Mouse (Mus musculus) ZHBTc4 (cell line): ENCODE measurements around the gene Tbx1.
A peak's percentile ranks its signal among the peaks of the same experiment; 100 is the strongest.

ENCODE experiments used
- DNase-seq: peaks from one replicate; pipeline ENCODE4 v3.0.0-alpha.2; 2011; ENCODE audit warnings: low read depth, low spot score

Gene Tbx1

DNA sequence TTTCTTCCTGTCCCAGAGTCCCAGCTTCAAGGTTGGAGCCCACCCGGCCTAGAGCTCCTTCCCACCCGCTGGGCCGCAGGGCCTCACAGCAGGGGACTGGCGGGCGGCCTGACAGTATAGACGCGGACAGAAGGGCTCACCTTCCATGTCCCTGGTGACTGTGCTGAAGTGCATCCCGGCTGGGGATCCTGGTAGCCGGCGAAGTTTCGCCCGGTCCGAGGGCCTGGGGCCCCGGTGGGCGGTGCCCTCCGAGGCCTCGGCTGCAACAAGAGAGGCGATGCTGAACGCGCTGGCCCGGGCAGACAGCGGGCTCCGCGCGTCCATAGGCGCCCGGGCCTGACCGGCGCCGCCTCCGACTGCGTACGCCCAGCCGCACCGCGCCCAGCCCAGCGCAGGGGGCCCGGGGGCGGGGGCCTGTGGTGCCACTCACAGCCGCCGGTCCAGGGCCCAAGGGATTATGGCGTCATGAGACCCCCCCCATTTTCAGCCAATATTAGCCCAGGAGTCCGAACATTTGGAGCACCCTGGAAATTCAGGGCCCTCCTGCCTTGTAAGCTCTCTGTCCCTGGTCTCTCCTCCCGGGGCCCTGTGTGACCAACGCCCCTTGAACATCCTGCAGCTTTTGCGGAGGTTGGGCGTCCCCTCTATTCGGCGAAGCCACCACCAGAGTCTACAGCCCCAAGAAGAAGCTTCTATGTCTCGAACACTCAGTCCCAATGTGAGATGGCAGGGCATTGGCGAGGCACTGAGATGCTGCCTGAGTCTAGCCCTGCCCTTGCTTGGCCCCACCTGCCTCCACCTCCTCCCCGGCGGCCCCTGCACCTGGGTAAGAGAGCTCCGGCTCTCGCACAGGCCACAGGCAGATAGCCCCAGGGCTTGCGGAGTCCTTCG lies 2.4 kb downstream of the Tbx1 start:
- peak; percentile 67 for DNase-seq

DNA sequence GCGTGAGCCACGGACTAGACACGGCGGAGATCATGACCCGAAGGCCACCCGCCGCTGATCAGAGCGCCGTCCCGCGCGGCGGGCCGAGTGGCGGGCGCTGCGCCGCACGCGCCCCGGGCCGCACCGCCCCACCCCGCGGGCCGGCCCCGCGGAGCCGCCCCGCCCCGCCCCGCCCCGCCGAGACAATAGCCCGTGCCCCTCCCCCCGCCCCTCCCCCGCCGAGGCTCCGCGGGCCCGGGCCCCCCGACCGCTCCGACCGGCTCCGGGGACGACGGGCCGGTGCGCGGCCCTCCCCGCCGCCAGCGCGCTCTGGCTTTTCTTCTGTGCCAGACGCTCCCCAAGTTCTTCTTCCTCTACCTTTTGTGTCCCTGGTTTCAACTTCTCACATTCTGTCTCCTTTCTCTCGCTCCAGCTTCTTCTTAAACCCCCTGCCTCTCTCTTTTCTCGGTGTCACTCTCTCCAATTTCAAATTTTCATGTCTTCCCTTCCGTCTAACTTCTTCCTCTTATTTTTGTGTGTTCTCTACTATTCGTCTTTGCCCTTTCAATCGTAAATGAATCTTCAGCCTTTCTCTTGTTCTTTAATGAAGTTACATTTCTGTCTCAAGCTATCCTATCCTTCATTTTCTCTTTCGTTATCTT lies 3.4 kb downstream of the Tbx1 start:
- peak; percentile 51 for DNase-seq

DNA sequence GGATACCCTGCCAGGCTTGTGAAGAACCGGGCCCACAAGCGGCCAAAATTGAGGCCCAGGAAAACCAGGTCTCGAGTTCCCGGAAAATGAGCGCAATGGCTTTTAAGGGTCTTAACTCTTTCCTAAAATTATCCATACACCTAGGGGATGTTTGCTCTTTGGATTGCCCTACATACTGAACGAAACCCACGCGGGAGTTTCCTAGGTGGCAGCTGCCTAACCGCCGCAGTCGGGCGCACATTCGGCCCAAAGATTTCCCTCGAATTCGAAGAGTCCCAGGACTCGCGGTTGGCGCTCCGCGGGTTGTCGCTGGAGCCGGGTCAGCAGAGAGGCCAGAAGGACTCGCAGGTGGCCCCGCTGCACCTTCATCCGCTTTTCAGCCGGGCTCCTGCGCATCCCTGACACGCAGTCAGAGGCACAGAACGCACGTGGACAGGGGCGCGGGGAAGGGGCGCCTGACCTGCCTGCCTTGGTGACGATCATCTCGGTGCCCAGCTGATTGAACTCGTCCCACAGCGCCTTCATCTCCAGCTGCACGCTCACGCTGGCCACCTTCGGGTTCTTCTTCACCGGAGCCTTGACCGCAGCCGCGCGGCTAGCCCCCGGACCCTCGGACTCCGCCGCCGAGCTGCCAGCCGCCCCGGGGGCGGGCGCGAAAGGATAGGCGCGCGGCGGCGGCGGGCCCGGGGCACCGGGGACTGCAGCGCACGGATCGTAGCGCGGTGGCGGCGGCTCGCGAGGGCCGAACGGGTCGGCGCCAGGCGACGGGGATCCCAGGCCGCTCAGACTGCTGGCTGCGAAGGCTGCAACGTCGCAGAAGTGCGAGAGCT lies 4.2 kb downstream of the Tbx1 start:
- DNase-seq, result peak; percentile 62

DNA sequence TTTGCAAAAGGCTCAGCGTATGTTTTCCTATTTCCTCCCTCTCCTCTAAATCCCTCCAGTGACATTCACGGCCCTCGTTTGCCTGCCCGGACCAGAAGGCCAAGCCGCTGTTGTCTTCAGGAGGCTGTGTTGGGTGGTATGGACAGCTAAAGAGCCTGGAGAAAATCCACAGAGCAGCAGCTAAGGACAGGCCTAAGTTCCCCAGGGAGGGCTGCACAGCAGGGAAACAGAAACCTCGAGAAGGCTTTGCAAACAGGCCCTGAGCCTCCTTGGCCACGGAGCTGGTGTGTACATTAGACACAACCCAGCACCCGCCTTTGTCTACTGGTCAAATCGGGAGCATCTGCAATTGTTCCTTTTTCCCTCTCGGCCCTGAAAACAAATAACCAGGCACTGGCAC lies 4.8 kb downstream of the Tbx1 start:
- peak; percentile 65 for DNase-seq

DNA sequence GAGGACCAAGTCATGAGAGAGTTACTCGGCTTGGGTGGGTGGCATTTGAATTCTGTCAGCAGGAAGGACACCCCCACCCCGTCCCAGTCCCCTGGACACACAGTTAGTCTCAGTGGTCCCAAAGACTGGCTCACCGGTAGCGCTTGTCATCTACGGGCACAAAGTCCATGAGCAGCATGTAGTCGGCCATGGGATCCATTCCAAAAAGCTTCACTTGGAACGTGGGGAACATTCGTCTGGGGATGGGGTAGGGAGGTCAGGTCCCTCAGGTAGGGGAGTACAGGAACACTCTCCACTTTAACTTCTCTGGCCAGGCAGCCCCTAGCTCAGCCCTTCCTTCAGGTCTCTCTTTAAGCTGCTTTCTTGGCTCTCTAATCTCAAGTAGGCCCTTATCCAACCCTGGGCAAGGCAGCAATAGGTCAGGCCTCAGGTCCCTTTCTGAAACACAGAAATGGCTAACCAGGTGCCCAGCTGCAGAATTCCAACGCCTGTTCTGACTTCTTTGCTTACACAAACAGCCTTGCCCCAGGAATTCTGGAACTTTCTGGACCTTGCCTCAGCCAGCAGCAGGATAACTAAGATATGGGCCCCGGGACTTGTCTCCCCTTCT lies 5.5 kb downstream of the Tbx1 start:
- no peak for DNase-seq

DNA sequence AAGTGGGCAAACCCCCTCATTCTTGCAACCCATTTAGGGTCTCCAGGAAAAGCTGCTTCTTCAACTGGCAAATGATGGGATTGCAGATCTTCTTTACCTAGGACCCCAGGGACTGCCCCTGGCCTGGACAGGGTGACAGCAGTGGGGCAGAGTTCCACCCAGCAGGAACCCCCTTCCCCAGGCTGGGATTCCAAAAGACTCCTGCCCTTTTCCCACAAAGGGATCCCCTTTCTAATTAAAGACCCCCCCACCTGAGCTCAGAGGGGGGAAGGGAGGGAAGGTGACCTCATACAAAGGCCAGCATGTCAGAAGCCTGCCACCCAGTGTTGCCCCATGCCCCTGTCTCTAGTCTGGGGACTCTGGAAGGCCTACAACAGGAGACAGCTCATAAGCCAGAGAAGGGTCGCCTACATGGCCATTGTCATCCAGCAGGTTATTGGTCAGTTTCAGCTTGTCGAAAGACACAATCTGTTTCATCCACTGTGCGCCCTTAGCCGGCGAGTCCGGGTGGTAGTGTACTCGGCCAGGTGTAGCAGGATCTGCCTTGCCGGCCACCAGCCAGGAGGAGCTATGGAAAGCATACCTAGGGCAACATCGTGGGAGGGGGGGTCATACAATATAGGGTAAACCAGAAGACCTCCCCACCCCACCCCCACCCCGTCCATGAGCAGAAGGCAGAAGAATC lies 6.7 kb downstream of the Tbx1 start:
- DNase-seq, result no peak

DNA sequence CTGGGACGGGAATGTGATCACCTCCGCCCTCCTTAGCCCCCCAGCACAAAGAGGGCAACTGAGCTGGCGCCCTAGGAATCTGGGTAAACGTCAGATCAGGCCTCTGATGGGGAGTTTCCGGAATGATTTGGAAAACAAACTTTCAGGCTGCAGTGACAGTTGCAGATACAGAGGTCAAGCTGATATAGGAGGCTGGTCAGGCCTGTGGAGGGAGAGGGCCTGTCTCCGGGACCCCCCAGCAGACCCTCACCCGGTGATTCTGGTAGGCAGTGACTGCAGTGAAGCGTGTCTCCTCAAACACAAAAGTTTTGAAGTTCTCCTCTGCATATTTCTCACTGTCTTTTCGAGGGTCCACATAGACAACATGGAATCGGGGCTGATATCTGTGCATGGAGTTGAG lies 7.3 kb downstream of the Tbx1 start:
- no peak for DNase-seq

DNA sequence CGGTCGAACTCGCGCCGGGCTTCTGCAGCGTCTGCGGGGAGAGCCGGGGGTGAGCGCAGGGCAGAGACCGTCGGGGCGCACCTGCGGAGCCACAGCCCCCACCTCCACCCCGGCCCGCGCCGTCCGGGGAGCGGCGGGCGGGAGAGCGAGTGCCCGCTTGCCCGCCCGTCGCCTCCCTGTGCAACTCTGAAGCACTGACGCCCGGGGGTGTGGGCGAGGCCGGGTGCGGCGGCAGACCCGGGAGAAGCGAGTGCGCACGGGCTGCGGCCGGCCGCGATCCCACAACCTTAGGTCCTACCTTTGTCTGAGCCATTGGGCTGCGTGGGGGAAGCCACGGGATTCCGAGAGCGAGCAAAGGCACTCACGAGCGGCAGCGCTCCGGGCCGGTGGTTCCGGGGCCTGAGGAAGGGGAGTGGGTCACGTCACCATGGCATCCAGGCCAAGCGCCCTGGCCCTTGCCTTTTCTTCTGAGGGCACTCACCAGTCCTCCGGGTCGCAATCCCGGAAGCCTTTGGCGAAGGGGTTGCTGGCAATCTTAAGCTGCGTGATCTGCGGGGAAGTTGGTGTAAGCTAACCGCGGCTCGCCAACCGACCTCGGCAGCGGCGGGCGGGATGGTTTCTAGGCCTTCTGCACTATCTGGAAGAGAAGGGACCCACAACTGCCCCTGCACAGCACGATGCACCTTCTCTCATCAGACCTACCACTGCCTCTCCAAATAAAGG lies 7.9 kb downstream of the Tbx1 start:
- peak; percentile 75 for DNase-seq

DNA sequence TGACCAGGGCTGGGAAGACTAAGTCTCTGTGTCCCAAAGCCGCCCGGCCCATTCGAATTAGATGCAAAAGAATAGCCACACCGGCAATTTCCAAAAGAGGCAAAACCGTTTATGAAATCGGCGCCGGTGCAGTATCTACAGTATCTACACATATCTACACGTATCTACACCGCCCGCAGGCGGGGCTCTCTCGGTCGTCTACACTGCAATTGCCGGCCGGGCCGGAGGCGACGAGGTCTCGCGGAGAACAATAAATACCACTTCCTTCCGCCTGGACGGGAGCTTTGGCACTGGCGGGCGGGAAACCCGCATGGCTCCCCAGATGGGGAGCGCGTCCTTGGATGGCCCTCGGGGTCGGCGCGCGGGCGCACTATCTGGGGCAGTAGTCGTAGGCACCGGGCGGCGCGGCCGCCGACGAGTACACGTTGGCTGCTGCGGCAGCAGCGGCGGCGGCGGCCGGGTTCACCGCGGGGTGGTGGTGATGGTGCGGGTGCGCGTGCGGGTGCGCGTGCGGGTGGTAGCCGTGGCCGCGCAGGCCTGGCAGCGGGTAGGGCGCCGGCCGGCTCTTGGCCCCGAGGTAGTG lies 8.8 kb downstream of the Tbx1 start:
- peak; percentile 62 for DNase-seq

DNA sequence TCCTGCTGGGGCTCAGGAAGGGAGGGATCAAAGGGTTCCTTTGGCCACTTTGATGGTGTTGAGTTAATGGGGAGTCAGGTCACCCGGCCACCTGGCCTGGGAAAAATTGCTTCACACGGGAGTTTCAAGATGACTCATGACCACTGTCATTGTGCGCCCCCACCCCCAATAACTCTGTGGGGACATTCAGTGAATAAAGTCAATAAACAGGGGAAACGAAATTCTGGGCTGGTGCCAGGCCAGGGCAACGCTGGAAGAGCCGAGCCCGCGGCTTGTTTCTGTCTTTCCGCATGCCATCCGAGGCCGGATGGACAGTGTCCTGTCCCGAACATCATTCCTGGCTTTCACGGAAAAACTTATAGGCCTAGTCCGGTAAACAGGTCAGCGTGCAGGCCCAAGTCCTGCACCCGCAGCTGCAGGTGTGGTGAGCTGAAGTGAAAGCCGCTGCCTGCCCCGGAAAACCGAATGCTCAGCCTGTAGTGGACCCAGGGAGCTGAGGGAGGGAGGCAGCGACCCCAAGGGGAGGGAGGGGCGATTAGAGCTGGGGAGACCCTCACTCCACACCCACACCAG lies 9.3 kb downstream of the Tbx1 start:
- no peak for DNase-seq

DNA sequence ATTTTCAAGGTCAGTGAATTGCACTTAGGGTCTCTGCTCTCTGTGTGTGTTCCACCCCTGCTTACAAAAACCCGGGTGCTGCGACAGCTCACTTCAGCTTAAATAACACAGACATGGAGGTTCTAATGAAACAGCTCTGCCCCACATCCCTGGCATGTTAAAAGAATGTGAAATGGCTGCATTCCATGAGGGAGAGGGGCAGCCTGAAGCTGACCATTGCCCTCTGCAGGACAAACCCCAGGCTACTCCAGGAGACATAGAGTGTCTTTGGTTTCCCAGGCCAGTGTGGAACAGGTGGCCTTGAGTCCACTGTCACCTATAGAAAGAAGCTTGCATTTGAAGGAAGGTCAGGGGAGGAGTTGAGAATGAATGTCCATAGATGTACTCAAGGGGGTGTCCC lies 10.1 kb downstream of the Tbx1 start:
- no peak for DNase-seq

DNA sequence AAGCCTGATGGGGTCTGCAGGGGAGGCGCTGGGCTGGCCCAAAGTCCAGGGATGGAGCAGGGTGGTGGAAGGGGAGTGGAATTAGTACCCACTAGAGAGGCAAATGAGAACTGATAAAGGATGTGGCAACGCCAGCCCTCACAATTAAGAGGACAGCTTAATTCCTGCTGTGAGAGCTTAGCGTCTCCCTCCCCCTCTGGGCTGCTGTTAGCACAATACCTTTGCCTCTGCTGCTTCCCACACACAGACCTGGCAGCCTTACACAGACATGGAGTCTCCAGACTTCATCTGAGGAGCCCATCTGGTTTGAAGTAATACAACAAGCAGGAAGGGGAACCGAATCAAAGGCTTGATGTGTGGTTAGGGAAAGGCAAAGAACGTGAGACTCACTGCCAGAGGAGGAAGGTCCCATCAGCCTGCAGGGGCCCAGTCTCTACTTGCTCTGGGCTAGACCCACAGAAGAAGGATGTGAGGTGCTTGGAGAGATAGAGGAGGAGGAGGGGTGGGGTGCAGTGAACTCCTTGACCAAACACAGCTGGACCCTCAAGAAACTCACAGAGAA lies 12.8 kb downstream of the Tbx1 start:
- DNase-seq, result peak; percentile 33

DNA sequence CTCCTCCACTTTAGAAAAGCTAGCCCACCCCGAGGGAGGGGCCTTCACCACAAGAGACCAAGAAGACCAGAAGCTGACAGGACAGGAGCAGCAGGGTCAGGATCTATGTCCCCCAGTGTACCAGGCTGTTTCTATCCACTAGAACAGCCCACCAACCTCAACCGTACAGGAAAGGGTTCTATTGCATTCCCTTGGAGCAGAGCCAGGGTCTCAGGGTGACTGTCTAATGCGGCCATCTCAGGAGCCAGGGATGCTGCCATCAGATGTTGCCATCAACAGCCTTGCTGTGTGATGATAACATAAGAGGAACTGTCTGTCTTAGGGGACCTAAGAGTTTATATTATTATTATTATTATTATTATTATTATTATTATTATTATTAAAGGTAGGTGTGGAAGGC lies 13.4 kb downstream of the Tbx1 start:
- no peak for DNase-seq

DNA sequence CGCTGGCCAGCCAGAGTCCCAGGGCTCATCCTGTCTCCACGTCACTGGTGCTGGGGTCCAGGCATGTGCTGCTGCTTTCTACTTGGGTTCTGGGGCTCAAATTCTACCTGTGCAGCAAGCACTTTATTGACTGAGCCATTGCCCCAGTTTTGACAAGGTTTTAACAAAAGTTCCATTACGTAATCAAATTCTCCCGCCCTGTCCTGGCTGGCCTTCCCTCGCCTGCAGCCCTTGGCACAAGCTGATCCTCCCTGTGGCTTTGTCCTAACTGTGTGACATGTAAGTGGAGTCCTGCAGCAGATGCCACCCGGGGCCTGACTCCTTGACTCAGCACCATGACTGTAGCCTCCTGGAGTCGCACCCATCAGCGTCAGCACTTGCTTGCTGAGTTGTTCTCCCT lies 16.3 kb downstream of the Tbx1 start:
- DNase-seq, result no peak

DNA sequence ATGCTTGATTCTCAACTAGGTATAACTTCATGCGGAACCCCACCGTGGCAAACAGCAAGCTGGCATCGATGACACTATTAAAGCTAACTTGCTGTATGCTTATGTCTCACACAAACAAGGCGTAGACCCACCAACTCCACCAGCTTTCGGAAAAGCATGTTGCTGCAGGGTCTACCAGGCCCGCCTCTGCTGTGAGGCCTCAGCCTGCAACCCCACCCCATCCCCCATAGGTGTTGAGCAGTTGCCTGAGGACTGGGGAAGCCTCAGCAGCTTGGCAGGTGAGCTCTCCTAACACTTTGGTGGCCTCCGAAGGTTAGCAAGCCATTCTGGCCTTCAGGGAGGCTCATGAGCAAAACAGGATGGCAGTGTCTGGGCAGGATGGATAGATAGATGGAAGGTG lies 21.9 kb downstream of the Tbx1 start:
- no peak for DNase-seq

DNA sequence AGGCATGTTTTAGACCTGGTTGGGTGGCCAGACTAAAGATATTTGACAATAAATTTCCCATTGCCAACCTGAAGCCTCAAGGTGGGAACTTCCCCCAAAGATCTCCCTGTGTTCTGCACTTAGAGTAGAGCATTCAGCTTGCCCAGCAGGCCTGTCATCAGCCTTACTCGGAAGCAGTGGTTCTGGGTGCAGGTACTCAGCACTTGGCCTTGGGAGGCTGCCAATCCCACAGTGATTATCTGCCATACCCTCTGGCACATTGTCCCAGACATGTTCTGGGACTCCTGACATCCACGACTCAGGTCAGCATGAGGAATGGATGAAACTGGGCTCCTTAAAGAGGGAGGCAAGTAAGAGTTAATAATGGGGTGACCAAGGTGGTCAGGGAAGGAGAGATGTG lies 26.0 kb downstream of the Tbx1 start:
- no peak for DNase-seq

DNA sequence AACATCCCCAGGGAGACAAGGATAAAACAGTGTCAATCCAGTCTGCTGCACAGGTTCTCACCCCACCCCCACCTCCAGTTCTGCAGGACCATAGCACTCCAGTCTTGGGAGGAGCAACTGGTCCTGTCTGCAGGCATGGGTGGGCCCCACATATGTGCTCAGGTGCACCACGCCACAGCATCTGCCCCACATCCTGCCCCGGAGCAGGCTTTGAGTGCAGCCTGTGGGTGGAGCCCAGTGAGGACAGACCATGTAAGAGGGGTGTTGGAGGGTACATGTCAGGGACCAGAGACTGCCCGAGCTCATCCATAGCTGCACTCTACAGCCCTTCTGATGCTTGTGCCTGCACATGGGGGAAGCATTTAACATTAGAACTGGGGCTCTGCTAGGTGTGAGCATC lies 34.0 kb downstream of the Tbx1 start:
- no peak for DNase-seq

DNA sequence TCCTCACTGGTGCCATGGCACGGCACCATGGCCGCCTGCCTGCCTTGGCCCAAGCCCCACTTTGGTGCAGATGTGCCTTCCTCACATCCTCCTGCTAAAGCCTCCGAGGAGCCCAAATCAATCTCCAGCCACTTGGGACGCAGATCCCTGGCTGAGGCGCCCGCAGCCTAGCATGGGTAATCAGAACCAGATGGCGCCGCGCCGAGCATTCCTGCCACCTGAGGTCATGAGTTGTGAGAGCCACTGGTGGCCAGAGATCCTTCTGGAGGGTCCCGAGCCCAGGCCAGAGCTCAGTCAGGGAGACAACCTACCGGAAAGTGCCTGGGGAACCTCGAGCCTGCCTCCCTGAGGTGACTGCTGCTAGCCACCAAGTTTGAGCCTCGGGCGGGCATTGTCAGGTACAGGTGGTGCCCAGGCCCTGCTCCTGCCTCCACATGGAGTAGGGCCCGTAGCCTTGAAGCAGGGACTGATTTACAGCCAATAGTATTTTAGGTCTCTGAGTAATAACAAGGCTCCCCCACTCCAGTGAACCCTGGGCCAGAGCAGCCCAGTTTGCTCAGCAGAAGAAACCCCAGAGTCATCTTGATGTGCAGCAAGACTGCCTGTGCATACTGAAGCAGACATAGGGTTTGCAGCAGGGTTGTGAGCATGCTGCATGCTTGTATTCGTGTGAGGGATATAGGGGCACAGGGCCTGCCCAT lies 35.1 kb downstream of the Tbx1 start:
- DNase-seq, result peak; percentile 19

DNA sequence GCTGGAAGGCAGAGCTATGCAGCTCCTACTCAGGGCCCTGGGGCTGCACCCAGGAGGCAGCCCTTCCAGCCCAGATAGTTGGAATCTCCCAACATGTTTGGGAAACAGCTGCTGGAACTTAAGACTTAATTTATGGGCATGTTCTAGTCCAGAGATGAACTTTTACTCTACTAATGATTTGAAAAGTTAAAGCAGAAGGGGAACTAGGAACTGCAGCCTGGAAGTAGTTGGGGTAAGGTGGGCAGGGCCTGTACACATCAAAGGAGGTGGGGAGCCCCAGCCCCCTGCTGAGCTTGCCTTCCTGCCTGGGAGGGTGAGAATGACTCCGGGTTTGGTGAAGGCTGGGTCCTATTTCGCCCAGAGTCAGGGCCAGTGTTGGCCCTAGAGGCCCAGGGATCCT lies 35.8 kb downstream of the Tbx1 start:
- DNase-seq, result no peak
